Mouse (Mus musculus): ENCODE measurements around the gene Acad8. TPM values are rescaled to one million over a fixed set of nuclear protein-coding genes. Genes with fewer than 3 reads are reported as not detected.

Acad8 gene
- polyA plus RNA-seq, 1 experiment: 49.8 TPM

- no peak for DNase-seq (ENCODE audit: low spot score)
These were observed 14.2 kb downstream of the Acad8 start for GRCm38 (mm10) chr9:26985090-26985613.

- DNase-seq (ENCODE audit: low spot score): no peak
These were observed 20.6 kb downstream of the Acad8 start for GRCm38 (mm10) chr9:26978776-26979175.

- no peak for DNase-seq (ENCODE audit: low spot score)
These were observed 21.6 kb downstream of the Acad8 start for GRCm38 (mm10) chr9:26977754-26978153.

GRCm38 (mm10) chr9:26947790-26948189 lies 51.6 kb downstream of the Acad8 start:
- no peak for DNase-seq (ENCODE audit: low spot score)

- no peak for DNase-seq (ENCODE audit: low spot score)
These were observed 75.2 kb downstream of the Acad8 start for GRCm38 (mm10) chr9:26924146-26924545.

Other genes starting within 250 kb of the Acad8 start
- 33.1 and 48.0 TPM in 2 replicates for gene Glb1l2, start 193.1 kb downstream of the Acad8 start, polyA plus RNA-seq (2012; rRNA removed)
- gene Glb1l3, start 138.7 kb downstream of the Acad8 start, polyA plus RNA-seq (2012; rRNA removed): 0.17 and 0.41 TPM in 2 replicates
- 0.13 and 0.21 TPM in 2 replicates for gene Gm1110, start 76.5 kb downstream of the Acad8 start, polyA plus RNA-seq (2012; rRNA removed)
- 40.8 and 50.3 TPM in 2 replicates for gene Thyn1, start 144 bp upstream of the Acad8 start, polyA plus RNA-seq (2012; rRNA removed)
- 35.0 and 38.6 TPM in 2 replicates for gene Vps26b, start 30.5 kb upstream of the Acad8 start, polyA plus RNA-seq (2012; rRNA removed)
- gene Ncapd3, start 30.6 kb upstream of the Acad8 start, polyA plus RNA-seq (2012; rRNA removed): 21.3 and 30.1 TPM in 2 replicates
- gene Jam3, start 155.9 kb upstream of the Acad8 start, polyA plus RNA-seq (2012; rRNA removed): 60.4 and 62.0 TPM in 2 replicates

Data from urinary bladder, adult 2 months (tissue).